Mouse (Mus musculus) left cerebral cortex, postnatal 36 days (tissue): ENCODE measurements around the gene Irak1. TPM values are rescaled to one million over a fixed set of nuclear protein-coding genes. Genes with fewer than 3 reads are reported as not detected.
A peak's percentile ranks its signal among the peaks of the same experiment; 100 is the strongest.

Experiments used
- DNase-seq, 2 experiments: peaks; one replicate each; pipeline ENCODE4 v3.0.0; 2021 to 2022; ENCODE audit warnings: low spot score in 2 of 2, mixed read lengths in 1 of 2
- intact Hi-C: fragments of 180-260 bp; cut with DNase I; formaldehyde crosslinking; loops from one replicate; pipeline ENCODE4 v1.15.1; 2025
- microRNA-seq: library from miRNA; unstranded; fragments of <30 nt; microRNA quantifications from one replicate; pipeline ENCODE4 v1.2.0, GENCODE M21; 2022
- total RNA-seq, 2 experiments: library from RNA; stranded (reverse); gene quantifications; 2 replicates each; pipeline ENCODE4 v1.2.3; 2021

Irak1 gene
- total RNA-seq, 2 experiments from 2014 or later, result 44.0 to 53.8 TPM

DNA sequence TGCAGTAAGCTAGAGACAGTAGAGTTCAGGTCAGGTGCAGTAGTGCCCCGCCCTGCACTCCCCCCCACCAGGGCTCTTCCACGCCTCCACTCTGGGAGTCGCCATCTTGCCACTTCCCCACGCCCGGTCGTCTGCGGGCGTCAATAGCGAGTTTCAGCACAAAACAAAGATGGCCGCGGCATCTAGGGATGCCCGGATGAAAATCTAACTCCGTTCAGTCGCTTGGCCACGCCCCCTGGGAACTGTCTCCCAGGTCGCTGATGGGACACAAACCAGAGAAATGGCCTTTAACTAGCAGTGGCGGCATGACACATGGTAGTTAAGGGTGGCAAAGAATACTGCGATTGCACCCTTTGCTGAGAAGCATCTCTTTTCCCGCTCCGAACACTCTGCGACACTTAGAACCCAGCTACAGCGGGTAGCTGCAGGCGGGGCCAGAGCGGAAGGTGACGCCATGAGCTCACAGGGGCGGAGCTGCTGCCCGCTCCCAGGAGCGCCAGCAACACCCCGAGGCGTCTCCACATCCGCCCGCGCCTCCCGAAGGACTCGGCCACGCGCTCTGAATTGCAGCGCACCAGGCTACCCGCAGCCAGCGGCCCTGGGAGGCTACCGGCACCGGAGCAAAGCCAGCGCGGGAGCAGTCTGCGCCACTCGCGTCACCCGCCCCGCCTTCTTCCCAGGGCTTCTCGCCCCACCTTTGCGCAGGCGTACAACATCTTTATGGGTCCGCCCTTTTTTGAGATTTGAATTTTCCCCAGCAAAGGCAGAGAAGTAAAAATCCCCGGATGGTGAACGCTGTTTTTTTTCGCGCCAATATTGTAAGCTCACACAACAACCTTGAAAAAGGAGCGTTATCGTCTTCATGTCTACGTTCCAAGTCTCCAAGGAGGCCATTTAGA is 56.3 kb downstream of the Irak1 start:
- DNase-seq, result peak; percentile 89 to 90
- intact Hi-C loops, result loop anchor here (2.0 to 10.0 kb wide), 2 partner anchors 117 to 277 kb away; partner anchors contain the start of gene Flna

DNA sequence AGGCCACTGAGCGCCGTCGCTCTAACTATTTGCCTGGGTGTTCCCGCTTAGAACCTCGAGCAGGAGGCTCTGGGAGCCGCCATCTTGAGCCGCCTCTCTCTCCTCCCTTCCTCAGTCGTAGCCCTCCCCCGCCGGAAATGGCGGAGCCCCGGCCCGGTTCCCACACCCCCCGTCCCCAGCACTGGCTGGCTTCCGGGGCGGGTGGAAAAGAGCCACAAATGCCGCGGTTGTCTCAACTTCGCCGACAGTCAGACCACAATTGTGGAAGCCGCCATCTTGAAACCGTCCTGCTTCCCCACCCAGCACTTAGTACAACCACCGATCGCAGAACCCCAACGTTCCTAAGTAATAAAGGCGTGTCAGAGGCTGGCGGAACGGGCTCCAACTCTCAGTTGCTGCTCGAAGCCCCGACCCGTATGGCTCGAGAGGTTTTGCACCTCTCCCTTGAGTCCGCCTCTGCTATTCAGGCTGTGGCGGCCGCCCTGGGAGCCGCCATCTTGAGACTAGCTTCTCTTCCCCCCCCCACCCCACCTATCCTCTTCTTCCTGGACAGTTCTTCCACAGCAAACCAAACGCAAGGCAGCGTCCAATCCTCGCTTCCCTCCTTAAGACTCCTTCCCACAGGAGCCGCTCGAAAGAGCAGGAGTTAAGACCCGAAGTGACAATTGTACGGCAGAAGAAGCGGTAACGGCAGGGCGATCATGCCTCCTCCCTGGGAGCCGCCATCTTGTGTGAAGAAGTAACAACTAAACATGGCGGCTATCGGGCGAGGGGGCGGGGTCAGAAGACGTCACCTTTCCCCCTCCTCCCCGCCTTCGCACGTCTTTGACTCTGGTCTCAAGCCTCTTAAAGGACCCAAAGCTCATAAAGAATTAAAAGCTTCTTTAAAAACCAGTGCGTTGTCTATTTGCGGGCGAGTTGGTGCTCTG is 57.2 kb downstream of the Irak1 start, which contains the start of gene Hcfc1:
Gene Hcfc1 (minus strand): TSS at position 110 of the 929 bp plus-strand sequence.
- peak; percentile 86 for DNase-seq
- intact Hi-C loops, result loop anchor here (1.0 to 10.0 kb wide), 3 partner anchors 57 to 278 kb away; partner anchors contain the start of genes Flna and Irak1

DNA sequence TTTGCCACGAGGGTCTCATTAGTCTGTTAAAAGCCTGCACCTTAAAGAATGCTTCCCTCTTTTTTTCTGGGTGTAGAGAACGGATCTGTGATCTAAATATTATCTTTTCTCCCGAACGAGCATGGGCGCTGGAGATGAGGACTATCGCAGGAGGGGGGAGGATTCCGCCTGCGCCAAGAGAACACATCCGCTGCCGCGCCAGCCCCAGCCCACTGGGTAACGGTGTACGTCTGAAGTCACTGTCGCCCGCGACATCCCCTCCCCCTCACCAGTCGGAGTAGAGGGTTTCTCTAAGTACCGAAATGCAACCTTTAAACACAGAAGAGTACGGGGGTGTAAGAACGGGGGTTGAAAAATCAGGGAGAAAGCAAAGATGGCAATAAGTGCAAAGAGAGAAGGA is 58.4 kb downstream of the Irak1 start:
- intact Hi-C loops, result loop anchor here (10.0 kb wide), 1 partner anchor 279 kb away; the partner anchor contains the start of gene Flna
- peak; percentile 59 to 67 for DNase-seq

GRCm38 (mm10) chrX:73964363-73964762 is 59.4 kb downstream of the Irak1 start:
- DNase-seq, result no peak
- intact Hi-C loops, result loop anchor here (10.0 kb wide), 1 partner anchor 280 kb away; the partner anchor contains the start of gene Flna

Small RNA genes lying within 50 kb of the gene (microRNA-seq; reads per million reads assigned to microRNA genes)
- gene Mir5132 (6.6 reads per million, percentile 23 among the genes with 10 or more reads in this experiment), gene Mir718 (0.76 reads per million)

Other genes starting within 250 kb of the Irak1 start
- gene Srpk3, start 249.5 kb downstream of the Irak1 start, total RNA-seq, result 10 to 100 TPM in 1 of 2 experiments, 1 to 10 TPM in 1; 8.2 to 10.4 TPM
- gene Idh3g, start 237.0 kb downstream of the Irak1 start, total RNA-seq, result 100 to 1,000 TPM; 179 to 205 TPM
- gene Ssr4, start 236.9 kb downstream of the Irak1 start, total RNA-seq, result 10 to 100 TPM; 81.2 to 95.9 TPM
- gene Pdzd4, start 198.9 kb downstream of the Irak1 start, total RNA-seq, result 100 to 1,000 TPM; 116 to 121 TPM
- gene Avpr2, start 131.8 kb downstream of the Irak1 start, total RNA-seq, result not detected
- gene L1cam, start 127.8 kb downstream of the Irak1 start, total RNA-seq, result 100 to 1,000 TPM; 131 to 179 TPM
- gene Arhgap4, start 102.0 kb downstream of the Irak1 start, total RNA-seq, result 1 to 10 TPM; 3.0 to 6.6 TPM
- gene Naa10, start 102.0 kb downstream of the Irak1 start, total RNA-seq, result 10 to 100 TPM; 52.5 to 54.7 TPM
- 1 to 10 TPM; 5.5 to 7.3 TPM for gene Renbp, start 93.1 kb downstream of the Irak1 start, total RNA-seq
- 10 to 100 TPM; 69.4 to 75.1 TPM for gene Hcfc1, start 57.6 kb downstream of the Irak1 start, total RNA-seq
- gene Opn1mw, start 103.5 kb upstream of the Irak1 start, total RNA-seq, result under 1 TPM in 1 of 2 experiments, not detected in 1; 0.66 TPM
- gene Mecp2, start 111.4 kb upstream of the Irak1 start, total RNA-seq, result 10 to 100 TPM; 82.0 to 91.2 TPM
- not detected for gene Tex28, start 143.9 kb upstream of the Irak1 start, total RNA-seq
- not detected for gene Tktl1, start 153.3 kb upstream of the Irak1 start, total RNA-seq
- gene Flna, start 225.9 kb upstream of the Irak1 start, total RNA-seq, result 10 to 100 TPM; 57.5 to 74.0 TPM
- 10 to 100 TPM; 33.6 to 39.0 TPM for gene Emd, start 230.8 kb upstream of the Irak1 start, total RNA-seq
- 100 to 1,000 TPM; 182 to 197 TPM for gene Rpl10, start 246.9 kb upstream of the Irak1 start, total RNA-seq